ENCODE assay signal across 8 mouse cellular contexts in the genomic region with DNA sequence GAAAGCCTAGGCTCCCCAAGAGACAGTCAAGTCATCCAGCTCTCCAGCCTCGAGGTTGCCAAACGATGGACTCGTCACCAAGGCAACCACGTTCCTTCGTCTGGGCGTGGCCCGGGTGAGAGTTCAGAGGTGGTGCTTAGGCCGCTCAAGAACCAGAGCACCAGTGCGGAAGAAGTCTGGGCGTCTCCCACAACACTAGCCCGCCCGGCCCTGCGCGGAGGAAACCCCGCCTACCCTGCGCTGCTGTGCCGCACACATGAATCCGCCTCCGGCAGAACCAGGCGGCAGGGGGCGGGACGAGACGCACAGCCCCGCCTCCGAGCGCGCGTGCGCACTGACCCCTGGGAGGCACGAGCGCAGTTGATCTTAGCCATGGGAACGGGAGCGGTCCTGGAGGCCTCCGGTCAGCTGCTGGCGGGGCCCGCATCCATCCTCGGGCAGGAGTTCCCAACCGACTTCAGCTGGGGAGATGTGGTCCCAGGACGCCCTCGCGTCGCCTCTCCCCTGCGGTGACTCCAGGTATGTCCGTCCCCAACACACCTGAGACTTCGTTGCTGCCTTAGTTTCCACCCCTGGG. TPM values are rescaled to one million over a fixed set of nuclear protein-coding genes. Genes with fewer than 3 reads are reported as not detected.
DNase-seq lines count a peak whose midpoint lies in the region; ATAC-seq lines count a peak whose summit lies in the region.

A gene (plus strand): TSS at position 363 of the 577 bp plus-strand sequence.

- H3K27me3 ChIP-seq in hindbrain, embryonic 14.5 days (ENCODE audit: control insufficient read depth, insufficient read depth, low read length): no peaks in the 10 kb centered on the region

- peak; percentile 99 for ATAC-seq in hindbrain, embryonic 14.5 days (ENCODE audit: low FRiP score)

- WGBS in hindbrain, embryonic 14.5 days: under 1% methylated on average over 45 of the region's 45 CpGs

- H3K4me3 ChIP-seq in hindbrain, embryonic 14.5 days (replicated peaks; ENCODE audit: low read length): peak within 1 kb of the TSS; percentile 61

- peaks cover 16% of the 10 kb centered on the region; the same call in 1 of the 2 replicates for H3K4me1 ChIP-seq in hindbrain, embryonic 14.5 days (replicated peaks; ENCODE audit: control insufficient read depth, insufficient read depth, low read length)

- peak within 1 kb of the TSS; percentile 58 for H3K4me2 ChIP-seq in hindbrain, embryonic 14.5 days (replicated peaks)

- H3K9ac ChIP-seq in hindbrain, embryonic 14.5 days: peak within 1 kb of the TSS; percentile 68

- H3K9me3 ChIP-seq in hindbrain, embryonic 14.5 days (ENCODE audit: control insufficient read depth, low read length): no peaks in the 10 kb centered on the region

- peak within 1 kb of the TSS; percentile 47 for H3K27ac ChIP-seq in hindbrain, embryonic 14.5 days

- no peaks in the 10 kb centered on the region; the same call in 1 of the 2 replicates for H3K36me3 ChIP-seq in hindbrain, embryonic 14.5 days (replicated peaks; ENCODE audit: control insufficient read depth, insufficient read depth)

- peak; percentile 99 for DNase-seq in R1 (ENCODE audit: low read depth, low spot score)
- peak; percentile 96 to 98 for DNase-seq in cerebellum, postnatal 25 days
- peak; percentile 88 to 91 for DNase-seq in frontal cortex, postnatal 25 days (ENCODE audit: low spot score in 2 of 2)
- peak; percentile 94 for DNase-seq in hindbrain, embryonic 14.5 days (ENCODE audit: low spot score)
- peak; percentile 95 to 96 for DNase-seq in layer of hippocampus, postnatal 36 days
- DNase-seq in lung, postnatal 36 days: peak; percentile 98
- peak; percentile 97 for DNase-seq in retina, postnatal 1 day
- DNase-seq in urinary bladder, adult 18-20 months (ENCODE audit: low spot score in 2 of 2): peak; percentile 95 to 97

RNA-seq across cellular contexts. Expression of the gene that starts here (rescaled TPM):
- polyA plus RNA-seq in hindbrain, embryonic 14.5 days (2014; fragmentation: Nextera tagmentation; extraction: Ambion mirVana): 28.3 and 29.4 TPM in 2 replicates
- total RNA-seq in layer of hippocampus, postnatal 36 days (2021): 10 to 100 TPM; 30.7 to 33.0 TPM

Comparison
In these comparisons a context has a peak if more than half of its experiments do, and no peak if none do; other contexts are left out.
1. Peak in every context shown above with its lines: DNase-seq, ATAC-seq, H3K4me3 ChIP-seq and H3K27ac ChIP-seq.